Mouse (Mus musculus) heart, embryonic 12.5 days (tissue): ENCODE measurements around the gene Pipox. TPM values are rescaled to one million over a fixed set of nuclear protein-coding genes. Genes with fewer than 3 reads are reported as not detected.
A peak's percentile ranks its signal among the peaks of the same experiment; 100 is the strongest.

Experiments used
- ATAC-seq: fragments of 200-750 bp; cut with Nextera tagmentation; 2 replicates; pipeline ENCODE4 v1.8.0; 2017; ENCODE audit warnings: moderate TSS enrichment, moderate library complexity; ENCODE audit not compliant: insufficient number of reproducible peaks, low FRiP score
- H3K27ac ChIP-seq: fragments of 300-500 bp; sonication (generic); 2 replicates; pipeline ENCODE4 v1.5.1; 2016; ENCODE audit warnings: mild to moderate bottlenecking, moderate library complexity; ENCODE audit not compliant: poor library complexity, severe bottlenecking
- H3K27me3 ChIP-seq: fragments of 300-500 bp; sonication (generic); replicated peaks from 2 replicates; pipeline ENCODE4 v1.6.1; 2016; ENCODE audit warnings: mild to moderate bottlenecking, moderate library complexity
- H3K36me3 ChIP-seq: fragments of 300-500 bp; sonication (generic); 2 replicates; pipeline ENCODE4 v1.6.1; 2016; ENCODE audit warnings: mild to moderate bottlenecking, moderate library complexity
- H3K4me1 ChIP-seq: fragments of 300-500 bp; sonication (generic); replicated peaks from 2 replicates; pipeline ENCODE4 v1.6.1; 2016; ENCODE audit warnings: mild to moderate bottlenecking
- H3K4me2 ChIP-seq: fragments of 300-500 bp; sonication (generic); 2 replicates; pipeline ENCODE4 v1.6.1; 2016; ENCODE audit warnings: mild to moderate bottlenecking, moderate library complexity
- H3K4me3 ChIP-seq: fragments of 300-500 bp; sonication (generic); 2 replicates; pipeline ENCODE4 v1.5.1; 2016; ENCODE audit warnings: mild to moderate bottlenecking
- H3K9ac ChIP-seq: fragments of 300-500 bp; sonication (generic); 2 replicates; pipeline ENCODE4 v1.6.1; 2016; ENCODE audit warnings: mild to moderate bottlenecking, moderate library complexity
- H3K9me3 ChIP-seq: fragments of 300-500 bp; sonication (generic); replicated peaks from 2 replicates; pipeline ENCODE4 v1.6.1; 2016; ENCODE audit warnings: mild to moderate bottlenecking, moderate library complexity
- WGBS: fragments of 180-500 bp; shearing (Covaris S2); methylation state at CpG from one replicate; pipeline ENCODE4 v1.1.7; 2016; 5-methylcytosine and 5-hydroxymethylcytosine counted together
- polyA plus RNA-seq: library from polyadenylated mRNA; unstranded; fragments of >200 nt; fragmentation: Nextera tagmentation; extraction: Ambion mirVana; gene quantifications from 2 replicates; pipeline ENCODE4 v1.2.1, GENCODE M21; 2016

Gene Pipox
- polyA plus RNA-seq, 1 experiment from 2014 or later, result 2.3 TPM

- H3K9me3 ChIP-seq, result no peaks in the 10 kb centered on the region
- peaks cover 96% of the 10 kb centered on the region for H3K36me3 ChIP-seq
- H3K4me2 ChIP-seq, result no peak overlapping the region
- H3K4me3 ChIP-seq, result no peak overlapping the region
- ATAC-seq, result no peak
- H3K27ac ChIP-seq, result no peak overlapping the region
- WGBS, result 91% methylated on average over 6 of the region's 6 CpGs
- no peaks in the 10 kb centered on the region for H3K27me3 ChIP-seq
- no peak overlapping the region for H3K9ac ChIP-seq
- H3K4me1 ChIP-seq, result no peaks in the 10 kb centered on the region
Measured at GRCm38 (mm10) chr11:77857089-77857488, 36.8 kb downstream of the Pipox start.

- peaks cover 97% of the 10 kb centered on the region for H3K36me3 ChIP-seq
- 56% methylated on average over 15 of the region's 15 CpGs for WGBS
- no peaks in the 10 kb centered on the region for H3K9me3 ChIP-seq
- no peak overlapping the region for H3K4me3 ChIP-seq
- H3K4me2 ChIP-seq, result no peak overlapping the region
- no peak overlapping the region for H3K27ac ChIP-seq
- no peak for ATAC-seq
- H3K27me3 ChIP-seq, result no peaks in the 10 kb centered on the region
- H3K9ac ChIP-seq, result no peak overlapping the region
- peaks cover 11% of the 10 kb centered on the region for H3K4me1 ChIP-seq
Measured at GRCm38 (mm10) chr11:77855396-77855795, 38.5 kb downstream of the Pipox start.

GRCm38 (mm10) chr11:77854641-77855040 lies 39.3 kb downstream of the Pipox start:
- no peak for ATAC-seq
- Histone ChIP-seq H3K4me1 (peaks cover 16% of the 10 kb centered on the region), H3K27me3 (no peaks in the 10 kb centered on the region), H3K9me3 (no peaks in the 10 kb centered on the region), H3K4me2 (no peak overlapping the region), H3K4me3 (no peak overlapping the region), H3K9ac (no peak overlapping the region), H3K27ac (no peak overlapping the region), H3K36me3 (peaks cover 97% of the 10 kb centered on the region)
- WGBS, result 43% methylated on average over 3 of the region's 3 CpGs

- no peak overlapping the region for H3K4me3 ChIP-seq
- WGBS, result 88% methylated on average over 17 of the region's 17 CpGs
- 0 out of 2 replicates have a peak, but pooled peaks have one; percentile 26 for ATAC-seq
Measured at GRCm38 (mm10) chr11:77852941-77853668, 40.8 kb downstream of the Pipox start.

GRCm38 (mm10) chr11:77852195-77852594 lies 41.7 kb downstream of the Pipox start:
- Histone ChIP-seq H3K27ac (no peak overlapping the region), H3K36me3 (peaks cover 97% of the 10 kb centered on the region), H3K4me2 (no peak overlapping the region), H3K4me1 (peaks cover 19% of the 10 kb centered on the region), H3K9ac (no peak overlapping the region), H3K9me3 (no peaks in the 10 kb centered on the region), H3K27me3 (no peaks in the 10 kb centered on the region), H3K4me3 (no peak overlapping the region)
- ATAC-seq, result no peak
- 52% methylated on average over 3 of the region's 3 CpGs for whole genome bisulfite sequencing

More at GRCm38 (mm10) chr11:77852941-77853668, 40.8 kb downstream of the Pipox start:
- Histone ChIP-seq H3K9ac (no peak overlapping the region), H3K27ac (no peak overlapping the region), H3K36me3 (peaks cover 97% of the 10 kb centered on the region), H3K4me1 (peaks cover 16% of the 10 kb centered on the region), H3K9me3 (no peaks in the 10 kb centered on the region), H3K27me3 (no peaks in the 10 kb centered on the region), H3K4me2 (no peak overlapping the region)

- no peak overlapping the region for H3K9ac ChIP-seq
- no peaks in the 10 kb centered on the region for H3K27me3 ChIP-seq
- H3K4me2 ChIP-seq, result no peak overlapping the region
- H3K36me3 ChIP-seq, result peaks cover 97% of the 10 kb centered on the region
- no peak overlapping the region for H3K27ac ChIP-seq
- WGBS, result 68% methylated on average over 6 of the region's 6 CpGs
- no peaks in the 10 kb centered on the region for H3K9me3 ChIP-seq
- ATAC-seq, result no peak
- H3K4me3 ChIP-seq, result no peak overlapping the region
- H3K4me1 ChIP-seq, result peaks cover 19% of the 10 kb centered on the region
Measured at GRCm38 (mm10) chr11:77851483-77852010, 42.3 kb downstream of the Pipox start.

GRCm38 (mm10) chr11:77850401-77851244 lies 43.3 kb downstream of the Pipox start:
- Histone ChIP-seq H3K36me3 (peaks cover 97% of the 10 kb centered on the region), H3K9ac (no peak overlapping the region), H3K4me2 (no peak overlapping the region), H3K27me3 (no peaks in the 10 kb centered on the region), H3K4me3 (no peak overlapping the region), H3K27ac (no peak overlapping the region), H3K4me1 (peaks cover 19% of the 10 kb centered on the region), H3K9me3 (no peaks in the 10 kb centered on the region)
- no peak for ATAC-seq
- 58% methylated on average over 24 of the region's 24 CpGs for WGBS

GRCm38 (mm10) chr11:77849151-77849550 lies 44.7 kb downstream of the Pipox start:
- H3K4me3 ChIP-seq, result no peak overlapping the region
- H3K27me3 ChIP-seq, result no peaks in the 10 kb centered on the region
- peaks cover 95% of the 10 kb centered on the region for H3K36me3 ChIP-seq
- no peak overlapping the region for H3K4me2 ChIP-seq
- 76% methylated on average over 7 of the region's 7 CpGs for WGBS
- 0 out of 2 replicates have a peak overlapping the region, but pooled peaks have one; percentile 26 for H3K9ac ChIP-seq
- no peaks in the 10 kb centered on the region for H3K9me3 ChIP-seq
- H3K4me1 ChIP-seq, result peaks cover 19% of the 10 kb centered on the region
- no peak for ATAC-seq
- no peak overlapping the region for H3K27ac ChIP-seq

GRCm38 (mm10) chr11:77848131-77848530 lies 45.8 kb downstream of the Pipox start:
- H3K4me3 ChIP-seq, result no peak overlapping the region
- no peak for ATAC-seq
- no peak overlapping the region for H3K9ac ChIP-seq
- H3K9me3 ChIP-seq, result no peaks in the 10 kb centered on the region
- H3K27me3 ChIP-seq, result no peaks in the 10 kb centered on the region
- WGBS, result 55% methylated on average over 5 of the region's 5 CpGs
- H3K36me3 ChIP-seq, result peaks cover 95% of the 10 kb centered on the region
- no peak overlapping the region for H3K4me2 ChIP-seq
- peaks cover 19% of the 10 kb centered on the region for H3K4me1 ChIP-seq
- H3K27ac ChIP-seq, result no peak overlapping the region

- no peaks in the 10 kb centered on the region for H3K9me3 ChIP-seq
Measured at GRCm38 (mm10) chr11:77847599-77848128, 46.2 kb downstream of the Pipox start.

GRCm38 (mm10) chr11:77843906-77844200 lies 50.0 kb downstream of the Pipox start:
- 56% methylated on average over 4 of the region's 4 CpGs for whole genome bisulfite sequencing
- no peak overlapping the region for H3K4me2 ChIP-seq
- peaks cover 96% of the 10 kb centered on the region for H3K36me3 ChIP-seq
- no peak for ATAC-seq
- no peaks in the 10 kb centered on the region for H3K27me3 ChIP-seq
- H3K27ac ChIP-seq, result no peak overlapping the region
- 0 out of 2 replicates have a peak, but pooled peaks cover 4% of the 10 kb centered on the region for H3K4me1 ChIP-seq
- H3K4me3 ChIP-seq, result no peak overlapping the region
- H3K9ac ChIP-seq, result no peak overlapping the region
- H3K9me3 ChIP-seq, result no peaks in the 10 kb centered on the region

More at GRCm38 (mm10) chr11:77847599-77848128, 46.2 kb downstream of the Pipox start:
- no peak for ATAC-seq
- H3K27me3 ChIP-seq, result no peaks in the 10 kb centered on the region
- no peak overlapping the region for H3K9ac ChIP-seq
- H3K36me3 ChIP-seq, result peaks cover 96% of the 10 kb centered on the region
- peaks cover 19% of the 10 kb centered on the region for H3K4me1 ChIP-seq
- no peak overlapping the region for H3K4me3 ChIP-seq
- H3K27ac ChIP-seq, result no peak overlapping the region
- 57% methylated on average over 9 of the region's 9 CpGs for WGBS
- no peak overlapping the region for H3K4me2 ChIP-seq
